Mouse (Mus musculus) embryonic facial prominence, embryonic 11.5 days (tissue): ENCODE data around the gene Fam187a. TPM values are rescaled to one million over a fixed set of nuclear protein-coding genes. Genes with fewer than 3 reads are reported as not detected.

Experiments used
- ATAC-seq: fragments of 200-750 bp; cut with Nextera tagmentation; replicated peaks from 2 replicates; pipeline ENCODE4 v1.8.0; 2017; ENCODE audit warnings: low read depth; ENCODE audit not compliant: insufficient number of reproducible peaks, low FRiP score, low TSS enrichment
- DNase-seq: peaks from one replicate; pipeline ENCODE4 v3.0.0-alpha.2; 2015; ENCODE audit warnings: low spot score
- H3K27ac ChIP-seq: fragments of 300-500 bp; sonication (generic); replicated peaks from 2 replicates; pipeline ENCODE4 v1.5.1; 2014; ENCODE audit warnings: mild to moderate bottlenecking, low read depth, low read length, control low read depth
- H3K27me3 ChIP-seq: fragments of 300-500 bp; sonication (generic); 2 replicates; pipeline ENCODE4 v1.6.1; 2014; ENCODE audit warnings: mild to moderate bottlenecking, low read length, moderate library complexity, mixed read lengths; ENCODE audit not compliant: control insufficient read depth, insufficient read depth
- H3K36me3 ChIP-seq: fragments of 300-500 bp; sonication (generic); replicated peaks from 2 replicates; pipeline ENCODE4 v1.6.1; 2014; ENCODE audit warnings: low read depth, mild to moderate bottlenecking, low read length, moderate library complexity, mixed read lengths; ENCODE audit not compliant: control insufficient read depth, insufficient read depth
- H3K4me1 ChIP-seq: fragments of 300-500 bp; sonication (generic); 2 replicates; pipeline ENCODE4 v1.6.1; 2014; ENCODE audit warnings: low read length, mixed read lengths; ENCODE audit not compliant: control insufficient read depth, insufficient read depth
- H3K4me2 ChIP-seq: fragments of 300-500 bp; sonication (generic); 2 replicates; pipeline ENCODE4 v1.6.1; 2014; ENCODE audit warnings: low read depth, mild to moderate bottlenecking, control low read depth, low read length, moderate library complexity
- H3K4me3 ChIP-seq: fragments of 300-500 bp; sonication (generic); 2 replicates; pipeline ENCODE4 v1.5.1; 2014; ENCODE audit warnings: low read depth, low read length, control low read depth
- H3K9ac ChIP-seq: fragments of 300-500 bp; sonication (generic); replicated peaks from 2 replicates; pipeline ENCODE4 v1.6.1; 2014; ENCODE audit warnings: mild to moderate bottlenecking, control low read depth, low read length
- H3K9me3 ChIP-seq: fragments of 300-500 bp; sonication (generic); replicated peaks from 2 replicates; pipeline ENCODE4 v1.6.1; 2016; ENCODE audit warnings: mild to moderate bottlenecking, low read length, inconsistent platforms, mixed read lengths; ENCODE audit not compliant: control insufficient read depth
- WGBS: fragments of 180-500 bp; shearing (Covaris S2); extraction: QIAGEN DNeasy Blood & Tissue Kit; methylation state at CpG from one replicate; pipeline ENCODE4 v1.1.7; 2014; 5-methylcytosine and 5-hydroxymethylcytosine counted together
- polyA plus RNA-seq: library from polyadenylated mRNA; unstranded; fragments of >200 nt; fragmentation: Nextera tagmentation; extraction: Ambion mirVana; gene quantifications from 2 replicates; pipeline ENCODE4 v1.2.1, GENCODE M21; 2014

Fam187a gene
- polyA plus RNA-seq, 1 experiment from 2014 or later: not detected

- no peaks in the 10 kb centered on the region for H3K27me3 ChIP-seq
- H3K4me2 ChIP-seq: no peak overlapping the region
- H3K9ac ChIP-seq: no peak overlapping the region
- no peaks in the 10 kb centered on the region for H3K4me1 ChIP-seq
- ATAC-seq: no peak
- no peak for DNase-seq
- no peak overlapping the region for H3K27ac ChIP-seq
- no peak overlapping the region for H3K4me3 ChIP-seq
- no peaks in the 10 kb centered on the region for H3K36me3 ChIP-seq
- WGBS: 88% methylated on average over 6 of the region's 6 CpGs
- no peaks in the 10 kb centered on the region for H3K9me3 ChIP-seq
Measured at GRCm38 (mm10) chr11:102921491-102921890, 36.5 kb downstream of the Fam187a start.

GRCm38 (mm10) chr11:102924557-102925350 lies 39.8 kb downstream of the Fam187a start, which contains the start of gene Kif18b:
Gene Kif18b (minus strand): TSS chr11:102925124.
- under 1% methylated on average over 62 of the region's 62 CpGs for WGBS

GRCm38 (mm10) chr11:102925351-102925717 lies 40.4 kb downstream of the Fam187a start:
- peak overlapping the region; percentile 87 for H3K27ac ChIP-seq
- H3K27me3 ChIP-seq: no peaks in the 10 kb centered on the region
- no peaks in the 10 kb centered on the region for H3K4me1 ChIP-seq
- H3K36me3 ChIP-seq: no peaks in the 10 kb centered on the region
- H3K4me2 ChIP-seq: peak overlapping the region; percentile 44
- no peaks in the 10 kb centered on the region for H3K9me3 ChIP-seq
- peak; percentile 74 for DNase-seq
- peak overlapping the region; percentile 81 for H3K4me3 ChIP-seq
- WGBS: 2% methylated on average over 10 of the region's 10 CpGs
- ATAC-seq: 0 out of 2 replicates have a peak, but pooled peaks have one; percentile 21
- peak overlapping the region; percentile 66 for H3K9ac ChIP-seq

More at GRCm38 (mm10) chr11:102924557-102925350, 39.8 kb downstream of the Fam187a start, which contains the start of gene Kif18b:
- Histone ChIP-seq H3K27ac (peak within 1 kb of the TSS; percentile 87), H3K4me3 (peak within 1 kb of the TSS; percentile 81), H3K9ac (peak within 1 kb of the TSS; percentile 84), H3K4me1 (no peaks in the 10 kb centered on the region), H3K36me3 (no peaks in the 10 kb centered on the region), H3K27me3 (no peaks in the 10 kb centered on the region), H3K4me2 (peak within 1 kb of the TSS; percentile 59), H3K9me3 (no peaks in the 10 kb centered on the region)
- DNase-seq (peak; percentile 99), ATAC-seq (peak; percentile 88)

GRCm38 (mm10) chr11:102930672-102931071 lies 45.7 kb downstream of the Fam187a start:
- no peak for DNase-seq
- no peak overlapping the region for H3K4me2 ChIP-seq
- 92% methylated on average over 10 of the region's 10 CpGs for WGBS

GRCm38 (mm10) chr11:102936272-102936671 lies 51.3 kb downstream of the Fam187a start:
- Histone ChIP-seq H3K9ac (no peak overlapping the region), H3K4me3 (no peak overlapping the region), H3K27ac (no peak overlapping the region), H3K4me2 (no peak overlapping the region), H3K4me1 (no peaks in the 10 kb centered on the region), H3K36me3 (no peaks in the 10 kb centered on the region), H3K9me3 (no peaks in the 10 kb centered on the region), H3K27me3 (no peaks in the 10 kb centered on the region; the same call in 1 of the 2 replicates)
- 0 out of 2 replicates have a peak, but pooled peaks have one; percentile 39 for ATAC-seq
- DNase-seq: no peak
- 34% methylated on average over 4 of the region's 4 CpGs for WGBS

More at GRCm38 (mm10) chr11:102930672-102931071, 45.7 kb downstream of the Fam187a start:
- Histone ChIP-seq H3K9me3 (no peaks in the 10 kb centered on the region), H3K4me1 (no peaks in the 10 kb centered on the region), H3K36me3 (no peaks in the 10 kb centered on the region), H3K4me3 (no peak overlapping the region), H3K27me3 (no peaks in the 10 kb centered on the region), H3K27ac (no peak overlapping the region), H3K9ac (no peak overlapping the region)
- ATAC-seq: no peak

Other genes with a start within 250 kb of the Fam187a start
- 1.0 and 1.3 TPM in 2 replicates for gene Meioc, start 221.5 kb upstream of the Fam187a start, polyA plus RNA-seq
- 64.6 and 71.1 TPM in 2 replicates for gene Ccdc43, start 187.4 kb upstream of the Fam187a start, polyA plus RNA-seq
- gene Adam11, start 123.7 kb upstream of the Fam187a start, polyA plus RNA-seq: 13.9 and 16.3 TPM in 2 replicates
- gene Gjc1, start 65.5 kb upstream of the Fam187a start, polyA plus RNA-seq: 90.5 and 97.0 TPM in 2 replicates
- gene Higd1b, start 49.3 kb upstream of the Fam187a start, polyA plus RNA-seq: not detected in 2 replicates
- gene Eftud2, start 4.2 kb upstream of the Fam187a start, polyA plus RNA-seq: 246 and 257 TPM in 2 replicates
- gene Ccdc103, start 4.0 kb upstream of the Fam187a start, polyA plus RNA-seq: 1.00 and 1.5 TPM in 2 replicates
- 0.22 and 0.25 TPM in 2 replicates for gene Gfap, start 15.7 kb downstream of the Fam187a start, polyA plus RNA-seq
- gene Kif18b, start 40.0 kb downstream of the Fam187a start, polyA plus RNA-seq: 7.1 and 7.4 TPM in 2 replicates
- gene C1ql1, start 61.5 kb downstream of the Fam187a start, polyA plus RNA-seq: 4.0 and 4.1 TPM in 2 replicates
- 48.6 and 49.6 TPM in 2 replicates for gene Nmt1, start 143.0 kb downstream of the Fam187a start, polyA plus RNA-seq
- 273 and 276 TPM in 2 replicates for gene Dcakd, start 143.2 kb downstream of the Fam187a start, polyA plus RNA-seq
- 0.87 and 1.1 TPM in 2 replicates for gene Plcd3, start 216.5 kb downstream of the Fam187a start, polyA plus RNA-seq
- gene Acbd4, start 216.5 kb downstream of the Fam187a start, polyA plus RNA-seq: 6.4 and 7.8 TPM in 2 replicates
- gene Hexim1, start 231.1 kb downstream of the Fam187a start, polyA plus RNA-seq: 5.3 and 5.6 TPM in 2 replicates
- gene Hexim2, start 247.3 kb downstream of the Fam187a start, polyA plus RNA-seq: 7.1 and 8.3 TPM in 2 replicates